Mouse (Mus musculus): ENCODE data around the gene Il20rb. TPM values are rescaled to one million over a fixed set of nuclear protein-coding genes. Genes with fewer than 3 reads are reported as not detected.

Il20rb gene
- polyA plus RNA-seq, 1 experiment = 5.9 TPM

- 25% methylated on average over 2 of the region's 2 CpGs for WGBS
- H3K4me1 ChIP-seq (ENCODE audit: control insufficient read depth, insufficient read depth, low read length) = peaks cover 23% of the 10 kb centered on the region
- no peak for DNase-seq
- TF ChIP-seq POLR2A (IDR thresholded peaks at IDR 0.05; ENCODE audit: borderline replicate concordance, extremely low read depth, low read depth, low read length) = no peak
- TF ChIP-seq CTCF (IDR thresholded peaks at IDR 0.05; ENCODE audit: insufficient read depth, low read length) = no peak
- H3K4me3 ChIP-seq (replicated peaks; ENCODE audit: extremely low read depth, low read depth, low read length) = no peak overlapping the region
Measured at GRCm38 (mm10) chr9:100463771-100464170, 22.8 kb downstream of the Il20rb start.

- 39% methylated on average over 4 of the region's 4 CpGs for WGBS
- TF ChIP-seq CTCF (IDR thresholded peaks at IDR 0.05; ENCODE audit: insufficient read depth, low read length) (no peak), POLR2A (IDR thresholded peaks at IDR 0.05; ENCODE audit: borderline replicate concordance, extremely low read depth, low read depth, low read length) (no peak)
- DNase-seq = no peak
- Histone ChIP-seq H3K4me1 (ENCODE audit: control insufficient read depth, insufficient read depth, low read length) (peaks cover 17% of the 10 kb centered on the region), H3K4me3 (replicated peaks; ENCODE audit: extremely low read depth, low read depth, low read length) (no peak overlapping the region)
Measured at GRCm38 (mm10) chr9:100462098-100462497, 24.5 kb downstream of the Il20rb start.

- H3K4me1 ChIP-seq (ENCODE audit: control insufficient read depth, insufficient read depth, low read length) = peaks cover 13% of the 10 kb centered on the region
- no peak overlapping the region for H3K4me3 ChIP-seq (replicated peaks; ENCODE audit: extremely low read depth, low read depth, low read length)
- peak; percentile 64 for DNase-seq
- 23% methylated on average over 9 of the region's 9 CpGs for WGBS
- TF ChIP-seq POLR2A (IDR thresholded peaks at IDR 0.05; ENCODE audit: borderline replicate concordance, extremely low read depth, low read depth, low read length) (no peak), CTCF (IDR thresholded peaks at IDR 0.05; ENCODE audit: insufficient read depth, low read length) (no peak)
Measured at GRCm38 (mm10) chr9:100461671-100462070, 24.9 kb downstream of the Il20rb start.

- TF ChIP-seq CTCF (IDR thresholded peaks at IDR 0.05; ENCODE audit: insufficient read depth, low read length) (no peak), POLR2A (IDR thresholded peaks at IDR 0.05; ENCODE audit: borderline replicate concordance, extremely low read depth, low read depth, low read length) (no peak)
- H3K4me1 ChIP-seq (ENCODE audit: control insufficient read depth, insufficient read depth, low read length) = peaks cover 14% of the 10 kb centered on the region
- H3K4me3 ChIP-seq (replicated peaks; ENCODE audit: extremely low read depth, low read depth, low read length) = no peak overlapping the region
- 90% methylated on average over 9 of the region's 9 CpGs for WGBS
- no peak for DNase-seq
Measured at GRCm38 (mm10) chr9:100460203-100460602, 26.4 kb downstream of the Il20rb start.

- no peak for DNase-seq
- Histone ChIP-seq H3K4me3 (replicated peaks; ENCODE audit: extremely low read depth, low read depth, low read length) (no peak overlapping the region), H3K4me1 (ENCODE audit: control insufficient read depth, insufficient read depth, low read length) (peaks cover 17% of the 10 kb centered on the region)
- no peak for TF ChIP-seq POLR2A (IDR thresholded peaks at IDR 0.05; ENCODE audit: borderline replicate concordance, extremely low read depth, low read depth, low read length)
- no peak for TF ChIP-seq CTCF (IDR thresholded peaks at IDR 0.05; ENCODE audit: insufficient read depth, low read length)
- 75% methylated on average over 17 of the region's 17 CpGs for WGBS
Measured at GRCm38 (mm10) chr9:100457971-100458681, 28.5 kb downstream of the Il20rb start.

GRCm38 (mm10) chr9:100454664-100454993 lies 32.0 kb downstream of the Il20rb start:
- no peak for DNase-seq
- Histone ChIP-seq H3K4me3 (replicated peaks; ENCODE audit: extremely low read depth, low read depth, low read length) (peak overlapping the region; percentile 48), H3K4me1 (ENCODE audit: control insufficient read depth, insufficient read depth, low read length) (peaks cover 3% of the 10 kb centered on the region; the same call in 1 of the 2 replicates)
- 9% methylated on average over 9 of the region's 9 CpGs for WGBS
- TF ChIP-seq CTCF (IDR thresholded peaks at IDR 0.05; ENCODE audit: insufficient read depth, low read length) = no peak
- TF ChIP-seq POLR2A (IDR thresholded peaks at IDR 0.05; ENCODE audit: borderline replicate concordance, extremely low read depth, low read depth, low read length) = no peak

GRCm38 (mm10) chr9:100453944-100454663 lies 32.5 kb downstream of the Il20rb start:
- peak overlapping the region; percentile 48 for H3K4me3 ChIP-seq (replicated peaks; ENCODE audit: extremely low read depth, low read depth, low read length)
- H3K4me1 ChIP-seq (ENCODE audit: control insufficient read depth, insufficient read depth, low read length) = peaks cover 3% of the 10 kb centered on the region; the same call in 1 of the 2 replicates
- TF ChIP-seq CTCF (IDR thresholded peaks at IDR 0.05; ENCODE audit: insufficient read depth, low read length) = peak; percentile 72
- no peak for TF ChIP-seq POLR2A (IDR thresholded peaks at IDR 0.05; ENCODE audit: borderline replicate concordance, extremely low read depth, low read depth, low read length)
- peak; percentile 76 for DNase-seq
- 5% methylated on average over 25 of the region's 25 CpGs for WGBS

- 41% methylated on average over 6 of the region's 6 CpGs for WGBS
- no peak for TF ChIP-seq POLR2A (IDR thresholded peaks at IDR 0.05; ENCODE audit: borderline replicate concordance, extremely low read depth, low read depth, low read length)
- no peak for TF ChIP-seq CTCF (IDR thresholded peaks at IDR 0.05; ENCODE audit: insufficient read depth, low read length)
- Histone ChIP-seq H3K4me1 (ENCODE audit: control insufficient read depth, insufficient read depth, low read length) (peaks cover 3% of the 10 kb centered on the region; the same call in 1 of the 2 replicates), H3K4me3 (replicated peaks; ENCODE audit: extremely low read depth, low read depth, low read length) (no peak overlapping the region)
- peak; percentile 29 for DNase-seq
Measured at GRCm38 (mm10) chr9:100452432-100452831, 34.2 kb downstream of the Il20rb start.

GRCm38 (mm10) chr9:100446059-100446686 lies 40.4 kb downstream of the Il20rb start:
- H3K4me3 ChIP-seq (replicated peaks; ENCODE audit: extremely low read depth, low read depth, low read length) = peak overlapping the region; percentile 53
- peak; percentile 83 for DNase-seq
- TF ChIP-seq POLR2A (IDR thresholded peaks at IDR 0.05; ENCODE audit: borderline replicate concordance, extremely low read depth, low read depth, low read length) (no peak), CTCF (IDR thresholded peaks at IDR 0.05; ENCODE audit: insufficient read depth, low read length) (peak; percentile 94)
- WGBS = under 1% methylated on average over 32 of the region's 32 CpGs
- no peaks in the 10 kb centered on the region for H3K4me1 ChIP-seq (ENCODE audit: control insufficient read depth, insufficient read depth, low read length)
